Mouse (Mus musculus) layer of hippocampus, adult 18-20 months (tissue): ENCODE measurements around the gene Olfr1026. TPM values are rescaled to one million over a fixed set of nuclear protein-coding genes. Genes with fewer than 3 reads are reported as not detected.

ENCODE experiments used
- DNase-seq, 2 experiments: peaks; one replicate each; pipeline ENCODE4 v3.0.0; 2022; ENCODE audit warnings: low spot score in 2 of 2
- long read RNA-seq: library from polyadenylated mRNA; stranded (forward); transcript quantifications from one replicate; pipeline ENCODE4 v2.0.0, GENCODE M21; 2021
- total RNA-seq, 2 experiments: library from RNA; stranded (reverse); gene quantifications; 2 replicates each; pipeline ENCODE4 v1.2.3; 2021

The Olfr1026 gene
- total RNA-seq = not detected
- long read RNA-seq = 0 reads

DNA sequence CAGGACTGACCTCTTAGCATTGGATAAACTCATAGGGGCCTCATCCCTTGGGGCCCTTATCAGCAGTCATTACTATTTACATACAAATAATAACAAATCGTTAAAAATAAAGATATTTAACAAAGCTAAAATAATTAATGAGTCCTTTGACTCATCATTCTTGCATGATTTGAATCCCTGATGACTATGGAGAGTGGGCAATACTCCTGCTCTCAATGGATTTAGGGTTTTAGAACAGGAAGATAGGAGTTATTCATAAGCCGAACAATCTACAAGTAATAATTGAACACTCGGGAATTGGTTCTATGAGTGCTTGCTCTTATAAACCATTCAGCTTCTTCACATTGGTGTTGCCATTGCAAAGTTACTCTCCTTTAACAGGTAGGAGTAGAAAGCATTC lies at the start of gene Olfr1026:
Gene Olfr1026 (plus strand): TSS at position 301 of the 400 bp plus-strand sequence.
- DNase-seq = no peak

DNA sequence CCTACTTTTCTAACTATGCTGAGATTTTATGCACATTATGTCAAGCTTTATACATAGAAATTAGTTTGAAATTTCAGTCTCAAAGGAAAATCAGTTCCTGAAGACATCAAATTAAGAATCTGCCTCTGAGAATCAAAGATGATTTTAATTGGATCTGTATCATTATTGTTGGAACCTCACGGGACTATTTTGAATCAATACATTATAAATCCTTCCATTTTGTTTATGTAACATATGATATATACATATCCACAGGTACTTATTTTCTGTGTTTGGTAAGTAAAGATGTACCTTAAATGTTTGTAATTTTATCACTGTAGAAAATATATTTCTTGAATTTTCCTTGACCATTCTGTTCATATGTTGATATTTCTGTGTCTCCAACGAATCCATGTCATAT lies 36.0 kb upstream of the Olfr1026 start, which contains the start of gene Olfr1023:
Gene Olfr1023 (plus strand): TSS at position 301 of the 400 bp plus-strand sequence.
- DNase-seq = no peak

DNA sequence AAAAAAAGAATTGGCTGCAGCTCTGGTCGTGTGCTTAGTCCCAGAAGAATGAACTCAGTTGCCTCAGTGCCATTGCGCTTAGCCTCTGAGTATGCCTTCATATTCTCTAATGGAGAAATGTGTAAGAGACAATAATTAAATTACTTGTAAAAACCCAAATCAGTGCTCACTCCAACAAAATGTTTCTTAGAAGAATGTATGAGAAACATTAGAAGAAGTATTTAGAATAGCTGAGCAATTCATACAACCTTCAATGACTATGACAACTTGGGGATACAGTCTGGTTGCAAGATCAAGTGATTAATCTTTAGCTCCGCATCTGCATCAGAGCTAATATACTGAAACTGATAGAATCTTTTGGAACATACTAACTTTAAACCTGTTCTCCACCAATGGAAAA lies 16.4 kb upstream of the Olfr1026 start, which contains the start of gene Olfr1024:
Gene Olfr1024 (minus strand): TSS at position 101 of the 400 bp plus-strand sequence.
- no peak for DNase-seq

- no peak for DNase-seq
Observed at GRCm38 (mm10) chr2:85913197-85913596, 8.2 kb upstream of the Olfr1026 start.

- no peak for DNase-seq
Observed at GRCm38 (mm10) chr2:85914893-85915292, 6.5 kb upstream of the Olfr1026 start, which contains the start of gene Olfr1025-ps1. TSS of gene Olfr1025-ps1 (plus strand) at chr2:85915193.

DNA sequence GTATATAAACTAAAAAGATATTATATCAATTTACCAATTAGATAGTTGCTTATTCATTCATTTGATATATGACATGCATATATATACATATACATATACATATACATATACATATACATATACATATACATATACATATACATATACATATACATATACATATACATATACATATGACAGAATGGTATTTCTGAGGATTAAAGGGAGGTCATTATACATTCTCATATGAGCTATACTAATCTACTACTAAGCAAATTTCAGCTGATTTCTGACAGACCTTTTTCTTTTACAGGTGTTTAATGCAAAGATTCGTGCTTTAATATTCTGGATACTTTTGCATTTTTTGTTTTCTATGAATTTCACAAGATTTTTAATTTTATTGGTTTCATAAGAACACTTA lies 28.8 kb downstream of the Olfr1026 start, which contains the start of gene Olfr1028:
Gene Olfr1028 (plus strand): TSS at position 301 of the 400 bp plus-strand sequence.
- DNase-seq = no peak

- DNase-seq = no peak
Observed at GRCm38 (mm10) chr2:85973595-85973994, 52.2 kb downstream of the Olfr1026 start, which contains the start of gene Olfr1029. TSS of gene Olfr1029 (plus strand) at chr2:85973895.

Other genes starting within 250 kb of the Olfr1026 start
- gene Olfr1006, start 242.8 kb upstream of the Olfr1026 start, total RNA-seq = not detected
- gene Olfr1008, start 232.1 kb upstream of the Olfr1026 start, total RNA-seq = not detected
- gene Olfr1009, start 206.1 kb upstream of the Olfr1026 start, total RNA-seq = not detected
- not detected for gene Olfr1012, start 158.8 kb upstream of the Olfr1026 start, total RNA-seq
- not detected for gene Olfr1013, start 154.5 kb upstream of the Olfr1026 start, total RNA-seq
- gene Olfr1014, start 148.8 kb upstream of the Olfr1026 start, total RNA-seq = not detected
- gene Olfr1015, start 139.5 kb upstream of the Olfr1026 start, total RNA-seq = not detected
- not detected for gene Olfr1016, start 119.0 kb upstream of the Olfr1026 start, total RNA-seq
- gene Olfr1018, start 103.1 kb upstream of the Olfr1026 start, total RNA-seq = not detected
- gene Olfr1019, start 76.1 kb upstream of the Olfr1026 start, total RNA-seq = not detected
- not detected for gene Olfr1020, start 74.5 kb upstream of the Olfr1026 start, total RNA-seq
- not detected for gene Olfr1022, start 53.0 kb upstream of the Olfr1026 start, total RNA-seq
- not detected for gene Olfr1023, start 35.9 kb upstream of the Olfr1026 start, total RNA-seq
- not detected for gene Olfr1024, start 16.5 kb upstream of the Olfr1026 start, total RNA-seq
- gene Olfr1025-ps1, start 6.4 kb upstream of the Olfr1026 start, total RNA-seq = not detected
- not detected for gene Olfr1028, start 28.9 kb downstream of the Olfr1026 start, total RNA-seq
- not detected for gene Olfr1029, start 52.3 kb downstream of the Olfr1026 start, total RNA-seq
- gene Olfr1030, start 57.7 kb downstream of the Olfr1026 start, total RNA-seq = not detected
- not detected for gene Olfr1031, start 68.7 kb downstream of the Olfr1026 start, total RNA-seq
- not detected for gene Olfr1032, start 84.0 kb downstream of the Olfr1026 start, total RNA-seq
- gene Olfr1033, start 99.1 kb downstream of the Olfr1026 start, total RNA-seq = not detected
- gene Olfr1034, start 124.3 kb downstream of the Olfr1026 start, total RNA-seq = not detected
- not detected for gene Olfr1036, start 152.4 kb downstream of the Olfr1026 start, total RNA-seq
- not detected for gene Olfr1037, start 165.8 kb downstream of the Olfr1026 start, total RNA-seq
- gene Olfr1039, start 214.4 kb downstream of the Olfr1026 start, total RNA-seq = not detected
- not detected for gene Olfr1040, start 225.2 kb downstream of the Olfr1026 start, total RNA-seq
- gene Olfr1042, start 240.3 kb downstream of the Olfr1026 start, total RNA-seq = not detected
- gene Olfr1043, start 246.0 kb downstream of the Olfr1026 start, total RNA-seq = not detected